Mouse (Mus musculus): ENCODE results near the gene Gfer. TPM values are rescaled to one million over a fixed set of nuclear protein-coding genes. Genes with fewer than 3 reads are reported as not detected.
"Not testable (repeated sequence)": the region's sequence is repeated elsewhere in the genome, so short reads cannot be mapped to it uniquely, and the experiment has no call there.

The Gfer gene
- polyA plus RNA-seq, 1 experiment from 2014 or later, result 35.2 TPM

DNA sequence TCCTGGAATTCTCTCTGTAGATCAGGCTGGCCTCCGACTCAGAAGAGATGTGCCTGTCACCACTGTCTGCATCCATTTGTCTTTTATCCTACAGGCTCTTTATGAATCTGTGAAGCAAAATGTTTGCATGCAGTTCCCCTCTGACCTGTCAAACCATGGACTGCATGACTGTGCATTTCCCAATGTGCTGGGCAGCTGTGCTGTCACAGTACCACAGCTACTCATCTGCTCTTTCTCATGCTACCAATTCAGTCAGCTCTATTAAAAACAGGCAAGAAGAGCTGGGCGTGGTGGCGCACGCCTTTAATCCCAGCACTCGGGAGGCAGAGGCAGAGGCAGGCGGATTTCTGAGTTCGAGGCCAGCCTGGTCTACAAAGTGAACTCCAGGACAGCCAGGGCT lies 28.9 kb downstream of the Gfer start:
- H3K27ac ChIP-seq; H3K9ac ChIP-seq; H3K36me3 ChIP-seq (replicated peaks; ENCODE audit: control insufficient read depth, insufficient read depth); H3K9me3 ChIP-seq (ENCODE audit: control insufficient read depth, low read length); H3K27me3 ChIP-seq (ENCODE audit: control insufficient read depth, insufficient read depth, low read length); DNase-seq (ENCODE audit: low spot score); H3K4me2 ChIP-seq (replicated peaks); ATAC-seq (ENCODE audit: low FRiP score); H3K4me3 ChIP-seq (replicated peaks; ENCODE audit: low read length): not testable (repeated sequence)
- WGBS, result 70% methylated on average over 7 of the region's 7 CpGs
- H3K4me1 ChIP-seq (replicated peaks; ENCODE audit: control insufficient read depth, insufficient read depth, low read length), result peaks cover 24% of the 10 kb centered on the region

- Histone ChIP-seq H3K4me3 (replicated peaks; ENCODE audit: low read length) (peak within 1 kb of the TSS; percentile 27), H3K9me3 (ENCODE audit: control insufficient read depth, low read length) (no peaks in the 10 kb centered on the region), H3K27me3 (ENCODE audit: control insufficient read depth, insufficient read depth, low read length) (peaks cover 49% of the 10 kb centered on the region), H3K4me1 (replicated peaks; ENCODE audit: control insufficient read depth, insufficient read depth, low read length) (peaks cover 6% of the 10 kb centered on the region; the same call in 1 of the 2 replicates), H3K4me2 (replicated peaks) (peak within 1 kb of the TSS; percentile 57), H3K36me3 (replicated peaks; ENCODE audit: control insufficient read depth, insufficient read depth) (no peaks in the 10 kb centered on the region), H3K27ac (no peak within 1 kb of the TSS), H3K9ac (peak within 1 kb of the TSS; percentile 40)
- 2% methylated on average over 47 of the region's 47 CpGs for WGBS
- DNase-seq (ENCODE audit: low spot score), result no peak
- ATAC-seq (ENCODE audit: low FRiP score), result no peak
Measured at GRCm38 (mm10) chr17:24658017-24658758, 37.8 kb downstream of the Gfer start, which contains the start of gene Npw. Gene Npw (minus strand): TSS chr17:24658457.

DNA sequence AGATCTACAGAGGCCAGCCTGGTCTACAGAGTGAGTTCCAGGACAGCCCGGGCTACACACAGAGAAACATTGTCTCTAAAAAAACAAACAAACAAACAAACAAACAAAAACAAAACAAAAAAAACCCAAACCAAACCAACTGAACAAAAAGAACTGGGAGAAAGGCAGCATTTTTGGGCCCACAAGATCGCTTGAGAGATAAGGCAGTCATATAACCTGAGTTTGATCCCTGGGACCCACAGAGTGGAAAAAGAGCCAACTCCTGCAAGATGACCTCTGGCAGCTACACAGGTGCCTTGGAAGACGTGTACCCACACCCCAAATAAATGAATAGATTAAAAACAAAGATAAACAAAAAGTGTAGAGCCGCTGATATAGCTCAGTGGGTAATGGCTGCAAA lies 41.0 kb downstream of the Gfer start:
- DNase-seq (ENCODE audit: low spot score) (no peak), ATAC-seq (ENCODE audit: low FRiP score) (no peak)
- H3K4me3 ChIP-seq (replicated peaks; ENCODE audit: low read length), result no peak overlapping the region
- H3K27me3 ChIP-seq (ENCODE audit: control insufficient read depth, insufficient read depth, low read length), result peaks cover 48% of the 10 kb centered on the region
- WGBS, result 77% methylated on average over 4 of the region's 4 CpGs
- H3K9ac ChIP-seq, result no peak overlapping the region
- H3K4me1 ChIP-seq (replicated peaks; ENCODE audit: control insufficient read depth, insufficient read depth, low read length), result peaks cover 12% of the 10 kb centered on the region; the same call in 1 of the 2 replicates
- H3K36me3 ChIP-seq (replicated peaks; ENCODE audit: control insufficient read depth, insufficient read depth), result no peaks in the 10 kb centered on the region
- no peaks in the 10 kb centered on the region for H3K9me3 ChIP-seq (ENCODE audit: control insufficient read depth, low read length)
- H3K4me2 ChIP-seq (replicated peaks), result no peak overlapping the region
- H3K27ac ChIP-seq, result no peak overlapping the region

DNA sequence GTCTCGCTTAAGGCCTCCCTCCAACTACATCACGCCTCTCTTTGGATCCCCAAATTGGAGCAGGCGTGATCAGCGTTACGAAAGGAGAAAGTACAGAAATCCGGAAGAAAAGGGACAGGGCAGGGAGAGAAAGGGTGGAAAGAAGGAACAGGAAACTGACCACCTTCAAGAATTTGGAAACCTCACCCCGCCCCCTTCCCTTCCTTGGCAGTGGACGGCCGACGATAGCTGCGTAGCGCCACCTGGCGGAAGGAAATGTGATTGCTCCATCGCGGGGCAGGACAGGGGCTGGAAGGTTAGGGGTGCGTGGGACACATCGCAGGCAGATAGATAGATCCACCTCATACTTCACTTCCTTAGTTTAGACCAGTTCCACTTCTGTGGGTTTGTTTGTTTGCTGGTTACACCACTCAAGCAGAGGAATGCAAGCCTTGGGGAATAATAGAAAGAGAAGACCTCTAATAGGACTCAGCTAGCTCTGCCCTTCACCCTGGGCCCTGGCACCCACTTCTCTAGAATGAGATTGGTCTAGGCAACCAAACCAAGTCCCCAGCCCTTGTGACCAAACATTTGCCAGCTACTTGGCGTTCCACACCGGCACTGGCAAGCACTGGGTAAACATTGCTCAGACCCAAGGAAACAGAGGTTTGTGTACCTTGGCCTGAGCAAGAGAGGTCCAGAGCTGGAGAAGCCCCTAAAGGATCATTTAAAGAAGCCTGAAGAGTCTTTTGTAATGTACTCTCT lies 41.8 kb downstream of the Gfer start:
- H3K36me3 ChIP-seq (replicated peaks; ENCODE audit: control insufficient read depth, insufficient read depth), result no peaks in the 10 kb centered on the region
- peak overlapping the region; percentile 52 for H3K4me2 ChIP-seq (replicated peaks)
- DNase-seq (ENCODE audit: low spot score), result peak; percentile 82
- H3K27ac ChIP-seq, result no peak overlapping the region
- WGBS, result 6% methylated on average over 19 of the region's 19 CpGs
- H3K9me3 ChIP-seq (ENCODE audit: control insufficient read depth, low read length), result no peaks in the 10 kb centered on the region
- peaks cover 40% of the 10 kb centered on the region for H3K27me3 ChIP-seq (ENCODE audit: control insufficient read depth, insufficient read depth, low read length)
- H3K4me3 ChIP-seq (replicated peaks; ENCODE audit: low read length), result peak overlapping the region; percentile 15; the same call in 1 of the 2 replicates
- peak; percentile 56; the same call in 1 of the 2 replicates for ATAC-seq (ENCODE audit: low FRiP score)
- peaks cover 16% of the 10 kb centered on the region; the same call in 1 of the 2 replicates for H3K4me1 ChIP-seq (replicated peaks; ENCODE audit: control insufficient read depth, insufficient read depth, low read length)
- peak overlapping the region; percentile 28; the same call in 1 of the 2 replicates for H3K9ac ChIP-seq

DNA sequence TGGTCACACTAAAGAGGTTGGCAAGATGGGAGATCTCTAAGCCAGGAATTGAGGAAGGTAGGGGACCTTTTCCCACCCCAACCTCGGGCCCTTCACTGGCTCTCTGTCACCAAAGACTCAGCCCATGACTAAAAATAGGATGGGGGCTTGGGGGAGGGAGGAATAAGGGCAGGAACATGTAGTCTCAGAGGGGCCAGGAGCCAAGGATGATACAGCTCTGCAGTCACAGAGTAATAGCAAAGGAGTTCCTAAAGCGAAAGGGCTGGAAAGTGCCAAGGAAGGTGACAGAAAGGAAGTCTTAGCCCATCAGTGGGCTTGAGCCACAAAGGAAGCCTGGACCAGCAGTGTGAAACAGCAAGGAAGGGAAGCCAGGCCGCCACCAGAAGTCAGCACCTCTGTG lies 44.1 kb downstream of the Gfer start:
- H3K9ac ChIP-seq, result no peak overlapping the region
- no peak overlapping the region for H3K27ac ChIP-seq
- ATAC-seq (ENCODE audit: low FRiP score) (no peak), DNase-seq (ENCODE audit: low spot score) (no peak)
- H3K4me2 ChIP-seq (replicated peaks), result no peak overlapping the region
- no peaks in the 10 kb centered on the region for H3K36me3 ChIP-seq (replicated peaks; ENCODE audit: control insufficient read depth, insufficient read depth)
- peaks cover 17% of the 10 kb centered on the region for H3K27me3 ChIP-seq (ENCODE audit: control insufficient read depth, insufficient read depth, low read length)
- 75% methylated on average over 3 of the region's 3 CpGs for WGBS
- peaks cover 10% of the 10 kb centered on the region for H3K4me1 ChIP-seq (replicated peaks; ENCODE audit: control insufficient read depth, insufficient read depth, low read length)
- H3K9me3 ChIP-seq (ENCODE audit: control insufficient read depth, low read length), result no peaks in the 10 kb centered on the region
- no peak overlapping the region for H3K4me3 ChIP-seq (replicated peaks; ENCODE audit: low read length)

DNA sequence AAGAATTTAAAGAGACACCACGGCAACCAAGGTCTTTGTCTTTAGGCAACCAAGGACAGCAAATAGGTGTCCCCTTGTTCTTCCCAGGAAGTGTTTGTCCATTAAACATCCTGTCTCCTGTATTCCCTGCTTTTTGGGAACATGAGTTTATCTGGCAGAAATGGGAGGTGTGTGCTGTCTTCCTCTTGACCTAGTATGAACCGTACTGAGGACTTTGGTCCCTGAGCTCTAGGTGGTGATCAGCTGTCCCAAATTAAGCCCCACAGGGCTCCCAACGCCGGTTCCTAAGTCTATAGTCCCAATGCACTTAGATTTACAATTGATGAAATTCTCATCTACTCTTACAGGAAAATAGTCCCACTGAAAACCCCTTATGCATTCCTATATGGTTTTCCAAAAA lies 45.2 kb downstream of the Gfer start:
- peak overlapping the region; percentile 78; the same call in 1 of the 2 replicates for H3K4me3 ChIP-seq (replicated peaks; ENCODE audit: low read length)
- H3K9ac ChIP-seq, result no peak overlapping the region
- ATAC-seq (ENCODE audit: low FRiP score), result no peak
- H3K36me3 ChIP-seq (replicated peaks; ENCODE audit: control insufficient read depth, insufficient read depth), result no peaks in the 10 kb centered on the region
- whole genome bisulfite sequencing, result 78% methylated on average over 4 of the region's 4 CpGs
- H3K4me1 ChIP-seq (replicated peaks; ENCODE audit: control insufficient read depth, insufficient read depth, low read length), result peaks cover 10% of the 10 kb centered on the region
- peaks cover 9% of the 10 kb centered on the region; the same call in 1 of the 2 replicates for H3K27me3 ChIP-seq (ENCODE audit: control insufficient read depth, insufficient read depth, low read length)
- no peaks in the 10 kb centered on the region for H3K9me3 ChIP-seq (ENCODE audit: control insufficient read depth, low read length)
- H3K4me2 ChIP-seq (replicated peaks), result peak overlapping the region; percentile 98
- no peak for DNase-seq (ENCODE audit: low spot score)
- H3K27ac ChIP-seq, result no peak overlapping the region

DNA sequence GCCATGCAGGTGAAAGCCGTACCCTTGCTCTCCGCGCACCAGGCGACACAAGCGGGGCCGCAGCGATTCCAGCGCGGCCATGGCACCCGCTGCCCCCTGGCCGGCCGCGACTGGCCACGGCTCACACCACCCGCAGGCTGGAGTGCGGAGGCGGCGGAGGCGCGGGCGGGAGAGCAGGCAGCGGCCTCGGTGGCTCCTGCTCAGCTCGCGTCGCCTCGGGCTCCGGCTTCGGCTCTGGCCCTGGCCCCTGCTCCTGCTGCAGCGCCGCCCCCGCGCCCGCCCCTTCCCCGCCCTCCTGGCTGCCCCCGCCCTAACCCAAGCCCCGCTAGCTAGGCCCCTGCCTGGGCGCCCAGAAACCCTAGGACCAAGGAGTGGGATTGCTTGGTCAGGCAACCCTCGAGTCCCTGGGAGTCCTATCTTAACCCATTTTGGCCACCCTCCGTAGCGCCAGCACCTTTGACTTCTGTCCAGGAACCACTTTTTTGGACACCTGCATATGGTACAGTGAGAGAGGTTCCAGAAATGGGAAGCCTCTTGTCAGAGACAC lies 45.8 kb downstream of the Gfer start, which contains the start of gene Slc9a3r2:
Slc9a3r2 (minus strand) TSS at position 258 of the 547 bp plus-strand sequence.
- Histone ChIP-seq H3K9ac (peak within 1 kb of the TSS; percentile 94), H3K27ac (peak within 1 kb of the TSS; percentile 73)
- no peak for DNase-seq (ENCODE audit: low spot score)

GRCm38 (mm10) chr17:24649581-24650069 lies 46.3 kb downstream of the Gfer start:
- DNase-seq (ENCODE audit: low spot score) (no peak), ATAC-seq (ENCODE audit: low FRiP score) (peak; percentile 56; the same call in 1 of the 2 replicates)
- under 1% methylated on average over 32 of the region's 35 CpGs for WGBS
- Histone ChIP-seq H3K4me2 (replicated peaks) (peak overlapping the region; percentile 98), H3K36me3 (replicated peaks; ENCODE audit: control insufficient read depth, insufficient read depth) (no peaks in the 10 kb centered on the region), H3K4me3 (replicated peaks; ENCODE audit: low read length) (peak overlapping the region; percentile 78), H3K9me3 (ENCODE audit: control insufficient read depth, low read length) (no peaks in the 10 kb centered on the region), H3K9ac (peak overlapping the region; percentile 94), H3K4me1 (replicated peaks; ENCODE audit: control insufficient read depth, insufficient read depth, low read length) (peaks cover 10% of the 10 kb centered on the region), H3K27me3 (ENCODE audit: control insufficient read depth, insufficient read depth, low read length) (peaks cover 9% of the 10 kb centered on the region; the same call in 1 of the 2 replicates), H3K27ac (peak overlapping the region; percentile 73)

More for the DNA sequence above, 45.8 kb downstream of the Gfer start, which contains the start of gene Slc9a3r2:
- ATAC-seq (ENCODE audit: low FRiP score), result peak; percentile 70
- Histone ChIP-seq H3K4me3 (replicated peaks; ENCODE audit: low read length) (peak within 1 kb of the TSS; percentile 78), H3K4me2 (replicated peaks) (peak within 1 kb of the TSS; percentile 98), H3K4me1 (replicated peaks; ENCODE audit: control insufficient read depth, insufficient read depth, low read length) (peaks cover 10% of the 10 kb centered on the region), H3K9me3 (ENCODE audit: control insufficient read depth, low read length) (no peaks in the 10 kb centered on the region), H3K36me3 (replicated peaks; ENCODE audit: control insufficient read depth, insufficient read depth) (no peaks in the 10 kb centered on the region), H3K27me3 (ENCODE audit: control insufficient read depth, insufficient read depth, low read length) (peaks cover 9% of the 10 kb centered on the region; the same call in 1 of the 2 replicates)
- 0% methylated on average over 34 of the region's 41 CpGs for WGBS

All from hindbrain, embryonic 14.5 days (tissue).